Mouse (Mus musculus) kidney, postnatal 36 days (tissue): Measurements from ENCODE around the gene Necap2.
A peak's percentile ranks its signal among the peaks of the same experiment; 100 is the strongest.

Source experiments
- DNase-seq, 2 experiments: peaks; one replicate each; pipeline ENCODE4 v3.0.0; 2021 to 2022; ENCODE audit warnings: mixed read lengths in 2 of 2

The Necap2 gene

GRCm38 (mm10) chr4:141072502-141072901 lies 5.7 kb downstream of the Necap2 start:
- DNase-seq: no peak

- DNase-seq: peak; percentile 55 to 77
Observed at GRCm38 (mm10) chr4:141069731-141070130, 8.4 kb downstream of the Necap2 start.

GRCm38 (mm10) chr4:141068655-141069054 lies 9.5 kb downstream of the Necap2 start:
- peak in 1 of 2 experiments; percentile 41 for DNase-seq

- DNase-seq: peak; percentile 54 to 60
Observed at GRCm38 (mm10) chr4:141067516-141068046, 10.6 kb downstream of the Necap2 start.

GRCm38 (mm10) chr4:141066709-141067515 lies 11.2 kb downstream of the Necap2 start:
- peak; percentile 89 to 91 for DNase-seq

- DNase-seq: peak; percentile 88 to 93
Observed at GRCm38 (mm10) chr4:141065123-141065522, 13.0 kb downstream of the Necap2 start.

- no peak for DNase-seq
Observed at GRCm38 (mm10) chr4:141064104-141064659, 14.0 kb downstream of the Necap2 start.

GRCm38 (mm10) chr4:141060426-141061301 lies 17.5 kb downstream of the Necap2 start, which contains the start of gene Crocc:
Gene Crocc (minus strand): TSS chr4:141060550.
- peak; percentile 99 to 100 for DNase-seq

- no peak for DNase-seq
Observed at GRCm38 (mm10) chr4:141059616-141060425, 18.3 kb downstream of the Necap2 start.

GRCm38 (mm10) chr4:141058835-141059234 lies 19.3 kb downstream of the Necap2 start:
- DNase-seq: no peak

GRCm38 (mm10) chr4:141056970-141057369 lies 21.2 kb downstream of the Necap2 start:
- DNase-seq: peak in 1 of 2 experiments; percentile 41

GRCm38 (mm10) chr4:141053568-141054161 lies 24.5 kb downstream of the Necap2 start:
- DNase-seq: peak; percentile 95 to 97

- peak; percentile 70 to 82 for DNase-seq
Observed at GRCm38 (mm10) chr4:141053138-141053537, 25.0 kb downstream of the Necap2 start.

GRCm38 (mm10) chr4:141052442-141052841 lies 25.7 kb downstream of the Necap2 start:
- peak; percentile 44 to 63 for DNase-seq

GRCm38 (mm10) chr4:141049476-141049835 lies 28.7 kb downstream of the Necap2 start:
- peak; percentile 66 to 67 for DNase-seq

- DNase-seq: no peak
Observed at GRCm38 (mm10) chr4:141048810-141049475, 29.2 kb downstream of the Necap2 start.

GRCm38 (mm10) chr4:141044816-141045215 lies 33.3 kb downstream of the Necap2 start:
- DNase-seq: peak in 1 of 2 experiments; percentile 80

- peak in 1 of 2 experiments; percentile 66 for DNase-seq
Observed at GRCm38 (mm10) chr4:141041117-141041516, 37.0 kb downstream of the Necap2 start.

GRCm38 (mm10) chr4:141033606-141034549 lies 44.3 kb downstream of the Necap2 start:
- peak; percentile 76 to 84 for DNase-seq

- peak; percentile 63 to 85 for DNase-seq
Observed at GRCm38 (mm10) chr4:141031733-141032132, 46.4 kb downstream of the Necap2 start.
